Mouse (Mus musculus) neural tube, embryonic 13.5 days (tissue): ENCODE measurements around the gene Fam8a1. TPM values are rescaled to one million over a fixed set of nuclear protein-coding genes. Genes with fewer than 3 reads are reported as not detected.

Experiments used
- ATAC-seq: fragments of 200-750 bp; cut with Nextera tagmentation; 2 replicates; pipeline ENCODE4 v1.8.0; 2017; ENCODE audit warnings: low read depth, mild to moderate bottlenecking, moderate TSS enrichment, moderate library complexity
- H3K27ac ChIP-seq: fragments of 300-500 bp; sonication (generic); replicated peaks from 2 replicates; pipeline ENCODE4 v1.5.1; 2015; ENCODE audit warnings: moderate library complexity, mild to moderate bottlenecking, inconsistent platforms
- H3K27me3 ChIP-seq: fragments of 300-500 bp; sonication (generic); 2 replicates; pipeline ENCODE4 v1.6.1; 2015; ENCODE audit warnings: mild to moderate bottlenecking, inconsistent platforms
- H3K36me3 ChIP-seq: fragments of 300-500 bp; sonication (generic); 2 replicates; pipeline ENCODE4 v1.6.1; 2015; ENCODE audit warnings: mild to moderate bottlenecking, inconsistent platforms
- H3K4me1 ChIP-seq: fragments of 300-500 bp; sonication (generic); replicated peaks from 2 replicates; pipeline ENCODE4 v1.6.1; 2015; ENCODE audit warnings: inconsistent platforms
- H3K4me2 ChIP-seq: fragments of 300-500 bp; sonication (generic); 2 replicates; pipeline ENCODE4 v1.6.1; 2015; ENCODE audit warnings: inconsistent platforms, mild to moderate bottlenecking, moderate library complexity
- H3K4me3 ChIP-seq: fragments of 300-500 bp; sonication (generic); 2 replicates; pipeline ENCODE4 v1.5.1; 2015; ENCODE audit warnings: mild to moderate bottlenecking, inconsistent platforms
- H3K9ac ChIP-seq: fragments of 300-500 bp; sonication (generic); 2 replicates; pipeline ENCODE4 v1.6.1; 2015; ENCODE audit warnings: moderate library complexity, mild to moderate bottlenecking, inconsistent platforms
- H3K9me3 ChIP-seq: fragments of 300-500 bp; sonication (generic); 2 replicates; pipeline ENCODE4 v1.6.1; 2016; ENCODE audit warnings: inconsistent platforms
- WGBS: fragments of 180-500 bp; shearing (Covaris S2); methylation state at CpG from one replicate; pipeline ENCODE4 v1.1.7; 2015; 5-methylcytosine and 5-hydroxymethylcytosine counted together
- polyA plus RNA-seq: library from polyadenylated mRNA; unstranded; fragments of >200 nt; fragmentation: Nextera tagmentation; extraction: Ambion mirVana; gene quantifications from 2 replicates; pipeline ENCODE4 v1.2.1, GENCODE M21; 2015

Gene Fam8a1
- polyA plus RNA-seq, 1 experiment from 2014 or later, result 14.7 TPM

DNA sequence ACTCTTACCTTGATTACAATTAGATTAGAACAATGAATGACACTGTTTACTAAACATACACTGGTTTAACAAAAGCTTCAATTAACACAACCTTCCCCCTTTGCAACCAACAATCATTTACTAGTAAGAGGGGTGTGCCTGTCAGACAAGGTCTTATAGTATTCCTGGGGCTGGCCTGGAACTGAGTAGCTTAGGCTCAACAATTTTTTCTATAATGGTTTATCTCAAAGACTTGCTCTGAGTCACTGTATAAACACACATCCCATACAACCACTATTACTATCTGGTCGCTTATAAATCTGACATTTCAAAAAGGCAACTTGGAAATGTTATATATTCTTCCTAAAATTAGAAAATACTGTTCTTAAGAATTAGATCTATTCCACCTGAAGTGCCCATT is 14.0 kb downstream of the Fam8a1 start:
- 90% methylated on average over 1 of the region's 1 CpGs for WGBS
- ATAC-seq, result no peak
- H3K36me3 ChIP-seq, result peaks cover 64% of the 10 kb centered on the region
- H3K27me3 ChIP-seq, result no peaks in the 10 kb centered on the region
- H3K4me1 ChIP-seq, result no peaks in the 10 kb centered on the region
- H3K9me3 ChIP-seq, result no peaks in the 10 kb centered on the region
- H3K4me2 ChIP-seq, result no peak overlapping the region
- H3K9ac ChIP-seq, result no peak overlapping the region
- H3K4me3 ChIP-seq, result no peak overlapping the region
- H3K27ac ChIP-seq, result no peak overlapping the region

- H3K4me1 ChIP-seq, result peaks cover 7% of the 10 kb centered on the region; the same call in 1 of the 2 replicates
- 89% methylated on average over 4 of the region's 4 CpGs for WGBS
- H3K9ac ChIP-seq, result no peak overlapping the region
- no peak overlapping the region for H3K27ac ChIP-seq
- no peak overlapping the region for H3K4me3 ChIP-seq
- no peaks in the 10 kb centered on the region for H3K27me3 ChIP-seq
- peaks cover 53% of the 10 kb centered on the region for H3K36me3 ChIP-seq
- H3K9me3 ChIP-seq, result no peaks in the 10 kb centered on the region
- no peak for ATAC-seq
- H3K4me2 ChIP-seq, result no peak overlapping the region
Observed at GRCm38 (mm10) chr13:46690559-46691241, 21.4 kb downstream of the Fam8a1 start.

DNA sequence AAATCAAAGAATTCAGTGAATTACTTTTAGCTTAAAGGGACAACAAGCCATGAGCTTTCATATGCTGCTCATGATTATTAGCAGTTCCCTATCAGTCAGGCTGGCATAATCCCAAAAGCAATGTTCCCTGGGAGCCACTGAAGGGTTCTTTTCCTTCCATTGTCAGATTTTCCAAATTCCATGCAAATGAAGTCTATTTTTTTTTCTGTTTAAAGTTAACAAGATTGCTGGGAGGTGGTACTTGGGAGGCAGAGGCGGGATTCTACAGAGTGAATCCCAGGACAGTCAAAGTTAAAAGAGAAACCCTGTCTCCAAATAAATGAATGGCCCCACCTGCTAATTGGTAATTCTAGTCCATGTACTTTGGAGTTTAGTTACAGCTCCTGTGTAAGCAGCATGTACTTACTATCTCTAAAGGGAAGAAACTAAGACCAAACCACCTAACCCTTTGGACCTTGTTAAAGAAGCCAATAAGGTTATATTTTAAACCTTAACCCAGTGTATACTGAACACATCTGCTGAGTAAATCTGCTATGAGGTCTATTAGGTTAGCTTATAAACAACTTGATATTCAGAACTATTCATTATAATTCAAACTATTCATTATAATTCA is 26.1 kb downstream of the Fam8a1 start:
- ATAC-seq, result no peak
- no peak overlapping the region for H3K27ac ChIP-seq
- peaks cover 41% of the 10 kb centered on the region for H3K36me3 ChIP-seq
- no peaks in the 10 kb centered on the region for H3K27me3 ChIP-seq
- 62% methylated on average over 1 of the region's 1 CpGs for WGBS
- no peak overlapping the region for H3K9ac ChIP-seq
- peaks cover 7% of the 10 kb centered on the region; the same call in 1 of the 2 replicates for H3K4me1 ChIP-seq
- H3K9me3 ChIP-seq, result no peaks in the 10 kb centered on the region
- H3K4me2 ChIP-seq, result no peak overlapping the region
- H3K4me3 ChIP-seq, result no peak overlapping the region

GRCm38 (mm10) chr13:46695932-46696331 is 26.6 kb downstream of the Fam8a1 start:
- Histone ChIP-seq H3K4me2 (no peak overlapping the region), H3K36me3 (peaks cover 39% of the 10 kb centered on the region), H3K9me3 (no peaks in the 10 kb centered on the region), H3K27ac (no peak overlapping the region), H3K4me3 (no peak overlapping the region), H3K27me3 (no peaks in the 10 kb centered on the region), H3K4me1 (peaks cover 7% of the 10 kb centered on the region; the same call in 1 of the 2 replicates), H3K9ac (no peak overlapping the region)
- ATAC-seq, result no peak
- 100% methylated on average over 1 of the region's 1 CpGs for WGBS

- Histone ChIP-seq H3K9ac (no peak overlapping the region), H3K4me1 (peaks cover 7% of the 10 kb centered on the region; the same call in 1 of the 2 replicates), H3K36me3 (peaks cover 39% of the 10 kb centered on the region), H3K4me3 (no peak overlapping the region), H3K27ac (no peak overlapping the region), H3K27me3 (no peaks in the 10 kb centered on the region), H3K9me3 (no peaks in the 10 kb centered on the region), H3K4me2 (no peak overlapping the region)
- ATAC-seq, result no peak
- 99% methylated on average over 2 of the region's 2 CpGs for WGBS
Observed at GRCm38 (mm10) chr13:46696788-46697187, 27.5 kb downstream of the Fam8a1 start.

- H3K27me3 ChIP-seq, result no peaks in the 10 kb centered on the region
- no peak for ATAC-seq
- no peak overlapping the region for H3K4me3 ChIP-seq
- peaks cover 7% of the 10 kb centered on the region; the same call in 1 of the 2 replicates for H3K4me1 ChIP-seq
- no peaks in the 10 kb centered on the region for H3K9me3 ChIP-seq
- no peak overlapping the region for H3K9ac ChIP-seq
- 90% methylated on average over 1 of the region's 1 CpGs for WGBS
- no peak overlapping the region for H3K27ac ChIP-seq
- H3K4me2 ChIP-seq, result no peak overlapping the region
- peaks cover 40% of the 10 kb centered on the region for H3K36me3 ChIP-seq
Observed at GRCm38 (mm10) chr13:46699372-46699771, 30.1 kb downstream of the Fam8a1 start.

DNA sequence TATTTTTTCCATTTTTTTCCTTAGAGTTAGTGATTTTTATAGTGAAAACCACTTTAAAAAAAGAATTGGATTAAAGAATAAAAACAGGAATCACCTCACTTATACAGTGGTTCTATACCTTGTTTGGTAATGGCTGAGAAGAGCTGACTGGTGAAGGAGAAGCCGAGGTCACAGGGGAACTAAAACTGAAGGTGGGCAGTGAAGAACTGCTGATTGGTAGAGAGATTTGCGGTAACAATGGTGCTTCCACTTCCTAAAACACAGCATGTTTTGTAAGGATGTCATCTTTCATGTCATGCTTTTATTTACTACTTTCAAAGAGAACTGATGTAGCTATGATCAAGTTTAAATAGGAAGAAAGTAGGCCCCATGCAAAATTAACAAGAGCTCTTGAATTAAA is 32.2 kb downstream of the Fam8a1 start:
- no peaks in the 10 kb centered on the region for H3K4me1 ChIP-seq
- no peak overlapping the region for H3K4me2 ChIP-seq
- no peaks in the 10 kb centered on the region for H3K9me3 ChIP-seq
- no peak overlapping the region for H3K4me3 ChIP-seq
- H3K27me3 ChIP-seq, result no peaks in the 10 kb centered on the region
- WGBS, result 89% methylated on average over 2 of the region's 2 CpGs
- no peak overlapping the region for H3K9ac ChIP-seq
- ATAC-seq, result no peak
- no peak overlapping the region for H3K27ac ChIP-seq
- peaks cover 38% of the 10 kb centered on the region for H3K36me3 ChIP-seq

DNA sequence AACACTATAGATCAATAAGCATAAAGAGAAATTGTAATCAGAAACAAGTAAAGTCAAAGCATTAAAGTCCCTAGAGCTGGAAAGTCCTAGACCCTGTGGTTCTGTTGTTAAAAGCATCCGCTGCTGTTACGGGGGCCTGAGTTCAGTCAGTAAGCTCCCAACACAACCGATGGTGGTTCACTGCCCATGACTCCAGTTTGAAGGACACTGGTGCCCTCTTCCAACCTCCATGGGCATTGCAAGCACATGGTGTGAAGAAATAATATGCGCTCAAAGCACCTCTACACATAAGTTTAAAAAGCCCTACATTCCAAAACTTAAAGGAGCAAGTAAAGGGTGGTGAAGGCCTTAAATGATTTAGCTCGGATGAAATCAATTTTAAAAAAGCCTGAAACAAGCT is 33.8 kb downstream of the Fam8a1 start:
- H3K4me3 ChIP-seq, result no peak overlapping the region
- H3K9ac ChIP-seq, result no peak overlapping the region
- no peaks in the 10 kb centered on the region for H3K4me1 ChIP-seq
- H3K9me3 ChIP-seq, result no peaks in the 10 kb centered on the region
- H3K36me3 ChIP-seq, result peaks cover 34% of the 10 kb centered on the region
- no peak for ATAC-seq
- no peak overlapping the region for H3K27ac ChIP-seq
- no peak overlapping the region for H3K4me2 ChIP-seq
- no peaks in the 10 kb centered on the region for H3K27me3 ChIP-seq
- WGBS, result 89% methylated on average over 5 of the region's 5 CpGs

DNA sequence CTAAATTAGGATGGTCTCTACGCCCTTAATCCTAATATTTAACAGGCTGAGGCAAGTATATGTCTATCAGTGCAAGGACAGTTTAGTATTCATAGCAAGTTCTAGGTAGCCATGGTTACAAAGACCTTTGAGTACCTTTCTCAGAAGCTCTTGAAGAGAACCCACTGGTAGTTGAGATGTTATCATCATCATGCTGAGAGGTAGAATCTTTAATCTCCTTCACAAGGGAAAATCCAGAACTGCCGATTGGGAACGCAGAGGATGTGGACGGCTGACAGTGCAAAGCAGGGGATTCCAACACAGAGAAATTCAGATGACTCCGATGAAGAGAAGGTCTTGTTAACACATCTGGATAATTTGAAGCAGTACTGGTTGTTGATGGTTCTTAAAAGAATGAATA is 44.2 kb downstream of the Fam8a1 start:
- H3K4me1 ChIP-seq, result 0 out of 2 replicates have a peak, but pooled peaks cover 4% of the 10 kb centered on the region
- H3K4me2 ChIP-seq, result no peak overlapping the region
- no peaks in the 10 kb centered on the region for H3K9me3 ChIP-seq
- H3K9ac ChIP-seq, result no peak overlapping the region
- H3K27me3 ChIP-seq, result no peaks in the 10 kb centered on the region
- no peak for ATAC-seq
- H3K36me3 ChIP-seq, result peaks cover 44% of the 10 kb centered on the region
- 94% methylated on average over 5 of the region's 5 CpGs for WGBS
- no peak overlapping the region for H3K4me3 ChIP-seq
- H3K27ac ChIP-seq, result no peak overlapping the region

DNA sequence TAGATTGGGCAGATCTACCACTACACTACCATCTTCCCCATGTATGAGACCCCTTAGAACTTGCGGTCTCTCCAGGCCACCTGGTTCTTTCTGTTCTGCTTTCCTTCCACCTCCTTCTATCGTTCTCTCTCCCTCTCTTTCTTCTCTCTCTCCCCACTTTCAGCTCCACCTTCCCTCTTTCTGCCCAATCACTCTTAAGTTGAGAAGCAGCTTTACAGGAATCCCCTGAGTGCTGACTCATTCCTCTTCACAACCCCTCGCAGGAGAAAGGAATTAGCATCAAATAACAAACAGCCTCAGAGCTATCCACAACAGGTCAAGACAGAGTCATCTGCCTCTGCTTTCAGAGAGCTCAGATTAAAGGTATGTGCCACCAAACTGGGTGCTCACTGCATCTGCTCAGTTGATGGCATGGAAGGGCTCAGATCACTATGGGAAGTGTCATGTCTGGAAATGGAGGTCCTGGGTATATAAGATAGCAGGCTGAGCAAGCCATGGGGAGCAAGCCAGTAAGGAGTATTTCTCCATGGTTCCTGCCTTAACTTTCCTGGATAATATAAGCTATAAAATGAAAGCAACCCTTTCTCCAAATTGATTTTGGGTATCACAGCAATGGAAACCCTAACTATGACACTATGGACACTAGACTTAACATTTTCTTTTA is 46.8 kb downstream of the Fam8a1 start:
- Histone ChIP-seq H3K9ac (no peak overlapping the region), H3K4me1 (0 out of 2 replicates have a peak, but pooled peaks cover 8% of the 10 kb centered on the region), H3K4me3 (no peak overlapping the region), H3K4me2 (no peak overlapping the region), H3K27ac (no peak overlapping the region), H3K27me3 (no peaks in the 10 kb centered on the region), H3K9me3 (no peaks in the 10 kb centered on the region), H3K36me3 (peaks cover 31% of the 10 kb centered on the region)
- 71% methylated on average over 3 of the region's 3 CpGs for WGBS
- no peak for ATAC-seq

GRCm38 (mm10) chr13:46718893-46719400 is 49.6 kb downstream of the Fam8a1 start:
- no peaks in the 10 kb centered on the region for H3K9me3 ChIP-seq
- H3K4me1 ChIP-seq, result 0 out of 2 replicates have a peak, but pooled peaks cover 8% of the 10 kb centered on the region
- H3K27ac ChIP-seq, result no peak overlapping the region
- no peak overlapping the region for H3K4me3 ChIP-seq
- no peak overlapping the region for H3K4me2 ChIP-seq
- no peak for ATAC-seq
- H3K27me3 ChIP-seq, result no peaks in the 10 kb centered on the region
- no peak overlapping the region for H3K9ac ChIP-seq
- WGBS, result 82% methylated on average over 5 of the region's 5 CpGs
- H3K36me3 ChIP-seq, result peaks cover 9% of the 10 kb centered on the region

GRCm38 (mm10) chr13:46721009-46721408 is 51.7 kb downstream of the Fam8a1 start:
- ATAC-seq, result no peak

More at GRCm38 (mm10) chr13:46721009-46721408, 51.7 kb downstream of the Fam8a1 start:
- Histone ChIP-seq H3K9ac (no peak overlapping the region), H3K27me3 (no peaks in the 10 kb centered on the region), H3K4me3 (no peak overlapping the region), H3K4me2 (no peak overlapping the region), H3K36me3 (peaks cover 3% of the 10 kb centered on the region), H3K27ac (no peak overlapping the region), H3K9me3 (no peaks in the 10 kb centered on the region), H3K4me1 (peaks cover 25% of the 10 kb centered on the region)
